Mouse (Mus musculus): ENCODE data around the gene D830030K20Rik. TPM values are rescaled to one million over a fixed set of nuclear protein-coding genes. Genes with fewer than 3 reads are reported as not detected.
"Not testable (repeated sequence)": the region's sequence is repeated elsewhere in the genome, so short reads cannot be mapped to it uniquely, and the experiment has no call there.

Gene D830030K20Rik
- polyA plus RNA-seq (2015; fragmentation: Nextera tagmentation; extraction: Ambion mirVana) = 16.1 and 16.2 TPM in 2 replicates

DNA sequence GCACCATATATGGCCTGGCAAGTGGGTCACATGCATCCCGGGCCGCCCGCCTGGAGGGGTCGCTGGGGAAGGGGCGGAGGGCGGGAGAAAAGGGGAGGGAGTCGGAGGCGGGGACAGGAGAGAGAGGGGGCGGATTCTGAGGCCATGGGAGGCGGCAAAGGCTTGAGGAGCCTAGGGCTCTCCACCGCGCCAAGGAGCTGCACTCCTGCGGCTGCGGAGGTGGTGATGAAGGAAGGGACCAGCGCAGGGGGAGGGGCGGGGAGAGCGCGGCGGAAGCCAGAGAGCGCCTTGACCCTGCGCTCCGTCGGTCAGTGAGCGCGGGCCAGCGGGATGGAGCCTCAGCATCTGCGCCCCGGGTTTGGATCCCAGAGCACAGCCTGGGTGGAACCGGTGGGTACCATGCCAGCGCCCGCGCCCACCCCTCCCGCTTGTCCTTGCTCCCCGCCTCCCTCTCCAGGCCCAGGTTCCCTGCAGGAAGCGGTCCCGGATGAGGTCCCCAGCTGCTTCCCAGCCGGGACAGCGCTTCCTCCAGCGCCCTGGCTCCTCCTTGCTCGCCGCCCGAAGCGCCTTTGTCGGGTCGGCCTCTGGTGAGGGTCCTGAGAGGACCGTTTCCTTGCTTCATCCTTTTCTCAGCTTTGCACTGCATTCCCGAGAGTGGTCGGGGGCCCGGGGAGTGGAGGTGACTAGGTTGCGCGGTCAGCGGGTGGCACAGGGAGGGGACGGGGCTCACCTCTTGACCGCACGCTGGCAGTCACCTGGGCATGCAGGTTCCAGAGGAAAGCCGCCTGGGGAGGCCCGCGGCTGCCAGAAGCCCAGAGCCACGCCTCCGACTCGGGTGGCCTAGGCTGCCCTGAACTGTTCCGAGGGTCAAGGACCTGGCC is at the start of gene D830030K20Rik:
D830030K20Rik (plus strand) TSS at position 217 of the 881 bp plus-strand sequence.
- peak within 1 kb of the TSS; percentile 83 for H3K4me2 ChIP-seq (replicated peaks)
- H3K9ac ChIP-seq (replicated peaks) = peak within 1 kb of the TSS; percentile 61
- H3K4me3 ChIP-seq = peak within 1 kb of the TSS; percentile 55
- not testable (repeated sequence) for ATAC-seq (replicated peaks); H3K27me3 ChIP-seq; H3K9me3 ChIP-seq; H3K4me1 ChIP-seq; H3K27ac ChIP-seq (replicated peaks); H3K36me3 ChIP-seq
- under 1% methylated on average over 25 of the region's 62 CpGs for WGBS

DNA sequence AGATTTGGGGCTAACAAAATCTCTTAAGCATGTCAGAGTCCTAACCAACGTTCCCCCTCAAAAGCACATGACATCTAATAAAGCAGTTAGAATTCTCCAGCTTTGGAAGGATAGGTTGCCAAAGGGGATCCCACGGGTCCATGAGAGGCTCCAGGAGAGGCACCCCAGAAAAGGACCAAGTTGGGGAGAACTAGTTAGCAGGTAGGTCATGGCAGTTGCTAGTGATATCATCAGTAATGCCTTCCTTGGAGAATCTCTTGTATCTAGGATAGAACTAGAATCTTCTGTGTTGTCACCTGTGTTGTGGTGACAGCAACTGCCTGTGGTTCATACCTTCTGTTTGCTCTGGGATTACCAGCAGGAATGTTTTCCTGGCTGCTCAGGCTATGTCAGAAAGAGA is 20.3 kb upstream of the D830030K20Rik start, which contains the start of gene Gm5795:
Gm5795 (plus strand) TSS at position 301 of the 400 bp plus-strand sequence.
- not testable (repeated sequence) for H3K27ac ChIP-seq (replicated peaks); H3K27me3 ChIP-seq; H3K4me3 ChIP-seq; H3K9me3 ChIP-seq; H3K4me2 ChIP-seq (replicated peaks); ATAC-seq (replicated peaks); H3K36me3 ChIP-seq; H3K9ac ChIP-seq (replicated peaks); H3K4me1 ChIP-seq
- WGBS = no CpG with 5 or more reads among the region's 2 CpGs

DNA sequence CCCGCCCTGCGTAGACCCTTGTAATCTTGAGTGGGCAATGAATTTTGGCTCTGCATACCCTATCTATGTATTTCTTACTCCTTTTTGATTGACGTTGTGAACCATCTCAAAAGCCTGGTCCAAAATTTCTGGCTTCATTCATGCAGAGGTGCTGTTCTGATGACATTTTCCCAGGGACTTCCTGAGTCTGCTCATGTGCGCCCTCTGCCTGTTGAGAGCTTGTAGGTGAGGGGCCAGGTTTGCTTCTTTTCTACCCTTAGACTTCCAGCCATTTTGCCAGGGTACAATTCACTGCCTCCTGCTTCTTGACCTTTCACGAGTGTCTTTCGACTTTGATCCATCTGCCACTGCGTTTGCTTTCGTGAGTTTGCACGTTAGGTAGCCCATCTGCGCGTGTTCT is 1.1 kb downstream of the D830030K20Rik start:
- H3K27me3 ChIP-seq; H3K9ac ChIP-seq (replicated peaks); H3K9me3 ChIP-seq; H3K4me3 ChIP-seq; H3K27ac ChIP-seq (replicated peaks); ATAC-seq (replicated peaks); H3K4me1 ChIP-seq; H3K36me3 ChIP-seq: not testable (repeated sequence)
- WGBS = 10% methylated on average over 9 of the region's 11 CpGs
- peak overlapping the region; percentile 33; the same call in 1 of the 2 replicates for H3K4me2 ChIP-seq (replicated peaks)

GRCm38 (mm10) chr14:3262531-3262930 is 54.2 kb downstream of the D830030K20Rik start:
- not testable (repeated sequence) for ATAC-seq (replicated peaks); H3K9me3 ChIP-seq; H3K4me2 ChIP-seq (replicated peaks); H3K4me3 ChIP-seq; H3K27me3 ChIP-seq; H3K27ac ChIP-seq (replicated peaks); H3K9ac ChIP-seq (replicated peaks); H3K36me3 ChIP-seq; H3K4me1 ChIP-seq
- WGBS = 95% methylated on average over 2 of the region's 2 CpGs

Other genes with a start within 250 kb of the D830030K20Rik start
- gene Gm2888, start 178.5 kb upstream of the D830030K20Rik start, polyA plus RNA-seq (2015; fragmentation: Nextera tagmentation; extraction: Ambion mirVana) = not detected in 2 replicates
- 8.2 and 9.7 TPM in 2 replicates for gene Gm2897, start 159.2 kb upstream of the D830030K20Rik start, polyA plus RNA-seq (2015; fragmentation: Nextera tagmentation; extraction: Ambion mirVana)
- not detected in 2 replicates for gene Gm10340, start 74.5 kb upstream of the D830030K20Rik start, polyA plus RNA-seq (2015; fragmentation: Nextera tagmentation; extraction: Ambion mirVana)
- gene Gm5795, start 20.2 kb upstream of the D830030K20Rik start, polyA plus RNA-seq (2015; fragmentation: Nextera tagmentation; extraction: Ambion mirVana) = 0.24 TPM in 1 of 2 replicates, not detected in the other
- gene Gm2956, start 124.1 kb downstream of the D830030K20Rik start, polyA plus RNA-seq (2015; fragmentation: Nextera tagmentation; extraction: Ambion mirVana) = not detected in 2 replicates
- not detected in 2 replicates for gene Gm10413, start 186.6 kb downstream of the D830030K20Rik start, polyA plus RNA-seq (2015; fragmentation: Nextera tagmentation; extraction: Ambion mirVana)
- 11.3 and 12.4 TPM in 2 replicates for gene Gm10409, start 204.1 kb downstream of the D830030K20Rik start, polyA plus RNA-seq (2015; fragmentation: Nextera tagmentation; extraction: Ambion mirVana)
- gene Gm3005, start 219.6 kb downstream of the D830030K20Rik start, polyA plus RNA-seq (2015; fragmentation: Nextera tagmentation; extraction: Ambion mirVana) = 6.2 and 7.2 TPM in 2 replicates
- not detected in 2 replicates for gene Gm10408, start 240.9 kb downstream of the D830030K20Rik start, polyA plus RNA-seq (2015; fragmentation: Nextera tagmentation; extraction: Ambion mirVana)